Mouse (Mus musculus): Measurements from ENCODE around the gene Prn. TPM values are rescaled to one million over a fixed set of nuclear protein-coding genes. Genes with fewer than 3 reads are reported as not detected.

Gene Prn
- polyA plus RNA-seq (2015; fragmentation: Nextera tagmentation; extraction: Ambion mirVana) = not detected in 2 replicates

DNA sequence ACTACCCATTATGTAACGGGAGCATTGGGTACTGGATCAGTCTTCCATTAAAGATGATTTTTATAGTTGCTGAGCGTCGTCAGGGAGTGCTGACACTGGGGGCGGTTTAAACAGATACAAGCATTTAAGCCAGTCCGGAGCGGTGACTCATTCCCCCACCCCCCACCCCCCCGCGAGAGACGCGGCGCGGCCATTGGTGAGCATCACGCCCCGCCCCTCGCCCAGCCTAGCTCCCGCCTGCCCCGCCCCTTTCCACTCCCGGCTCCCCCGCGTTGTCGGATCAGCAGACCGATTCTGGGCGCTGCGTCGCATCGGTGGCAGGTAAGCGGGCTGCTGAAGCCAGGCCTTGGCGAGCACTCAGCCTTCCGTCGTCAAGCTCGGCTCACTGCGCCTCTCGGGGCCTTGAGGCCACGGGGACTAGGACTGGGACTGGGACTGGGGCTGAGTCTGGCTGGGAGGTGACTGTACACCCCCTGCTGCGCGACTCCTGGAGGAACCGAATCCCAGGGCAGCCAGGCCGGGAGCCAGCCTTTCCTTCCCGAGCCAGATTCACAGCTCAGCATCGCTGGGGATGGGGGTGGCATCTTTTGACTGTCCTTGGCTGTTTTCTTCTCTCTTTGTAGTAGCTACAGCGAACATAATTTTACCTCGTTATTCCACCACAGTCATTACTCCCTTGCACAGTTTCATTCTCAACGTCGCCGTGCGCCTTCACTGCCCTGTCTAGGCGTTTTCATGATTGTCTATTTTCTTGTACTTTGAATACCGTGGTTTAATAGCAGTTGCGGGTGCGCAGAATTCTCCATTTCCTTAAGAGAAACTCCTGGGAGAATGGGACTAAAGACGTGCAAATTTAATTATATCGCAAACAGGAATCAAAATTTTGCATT, at the start of gene Prn, which contains the start of gene Prnp:
TSS of gene Prn (plus strand) at position 275 of the 890 bp plus-strand sequence.
TSS of gene Prnp (plus strand) at position 246 of the 890 bp plus-strand sequence.
- H3K4me3 ChIP-seq = peak within 1 kb of the TSS; percentile 70
- H3K36me3 ChIP-seq (ENCODE audit: poor library complexity, severe bottlenecking) = peaks cover 5% of the 10 kb centered on the region; the same call in 1 of the 2 replicates
- no peaks in the 10 kb centered on the region for H3K9me3 ChIP-seq (replicated peaks)
- peak within 1 kb of the TSS; percentile 71 for H3K4me2 ChIP-seq
- H3K27ac ChIP-seq = peak within 1 kb of the TSS; percentile 93
- peak; percentile 95 for ATAC-seq
- H3K27me3 ChIP-seq = no peaks in the 10 kb centered on the region
- WGBS = 5% methylated on average over 52 of the region's 52 CpGs
- H3K4me1 ChIP-seq = peaks cover 34% of the 10 kb centered on the region
- H3K9ac ChIP-seq = peak within 1 kb of the TSS; percentile 89

DNA sequence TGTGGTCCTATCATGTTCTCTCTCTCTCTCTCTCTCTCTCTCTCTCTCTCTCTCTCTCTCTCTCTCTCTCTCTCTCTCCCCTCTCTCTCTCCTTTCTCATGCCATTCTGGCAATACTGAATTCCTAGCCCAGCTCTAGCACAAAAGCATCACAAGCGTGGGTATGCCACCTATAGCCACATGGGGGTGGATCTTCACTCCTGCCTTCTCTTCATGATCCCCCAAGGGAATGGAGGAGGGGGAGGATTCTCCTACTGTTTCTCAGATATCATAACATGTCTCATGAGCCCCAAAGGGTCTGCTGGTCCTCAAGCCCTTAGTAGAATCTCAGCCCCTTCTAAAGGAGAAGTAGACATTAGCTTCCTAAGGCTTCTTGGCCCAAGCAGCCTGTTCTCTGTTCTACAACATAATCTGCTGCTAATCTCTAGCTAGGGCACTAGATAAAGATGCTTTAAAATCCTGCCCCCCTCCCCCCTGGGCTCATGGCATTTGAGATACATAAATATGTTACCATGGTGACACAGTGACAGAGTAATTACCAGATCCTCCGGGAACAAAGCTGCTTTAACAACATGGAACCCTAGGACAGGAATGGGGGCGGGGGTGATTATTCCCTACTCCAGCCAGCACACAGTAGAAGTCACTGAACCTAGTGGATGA, 47.0 kb upstream of the Prn start:
- peak overlapping the region; percentile 77 for H3K27ac ChIP-seq
- peak; percentile 88 for ATAC-seq
- WGBS = 30% methylated on average over 3 of the region's 3 CpGs

DNA sequence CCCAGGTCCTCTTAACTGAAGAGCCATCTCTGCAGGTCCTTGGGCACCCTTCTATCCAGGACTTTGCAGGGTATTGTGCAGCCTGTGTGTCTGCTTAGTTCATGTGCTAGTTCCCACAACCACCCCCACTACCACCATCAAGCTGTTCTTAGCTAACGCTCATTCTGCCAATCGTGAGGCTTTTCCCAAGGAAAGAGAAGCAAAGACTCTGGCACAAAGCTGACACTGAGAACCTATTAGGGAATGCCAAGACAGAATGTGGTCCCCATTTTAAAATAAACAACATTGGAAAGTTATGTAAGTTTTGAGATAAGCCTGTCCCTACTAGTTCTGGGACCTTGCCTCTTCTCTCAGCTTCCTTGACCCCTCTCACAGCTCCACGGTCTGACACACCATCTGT, 46.3 kb upstream of the Prn start:
- Histone ChIP-seq H3K4me3 (no peak overlapping the region), H3K27me3 (no peaks in the 10 kb centered on the region), H3K9me3 (replicated peaks) (no peaks in the 10 kb centered on the region), H3K36me3 (ENCODE audit: poor library complexity, severe bottlenecking) (no peaks in the 10 kb centered on the region), H3K4me2 (no peak overlapping the region), H3K27ac (peak overlapping the region; percentile 77; the same call in 1 of the 2 replicates), H3K9ac (no peak overlapping the region), H3K4me1 (peaks cover 9% of the 10 kb centered on the region; the same call in 1 of the 2 replicates)
- 0 out of 2 replicates have a peak, but pooled peaks have one; percentile 31 for ATAC-seq
- WGBS = 72% methylated on average over 3 of the region's 3 CpGs

More for the DNA sequence above, 47.0 kb upstream of the Prn start:
- H3K9ac ChIP-seq = no peak overlapping the region
- H3K4me3 ChIP-seq = no peak overlapping the region
- no peaks in the 10 kb centered on the region for H3K27me3 ChIP-seq
- no peaks in the 10 kb centered on the region for H3K36me3 ChIP-seq (ENCODE audit: poor library complexity, severe bottlenecking)
- H3K4me2 ChIP-seq = no peak overlapping the region
- H3K4me1 ChIP-seq = peaks cover 9% of the 10 kb centered on the region; the same call in 1 of the 2 replicates
- no peaks in the 10 kb centered on the region for H3K9me3 ChIP-seq (replicated peaks)

DNA sequence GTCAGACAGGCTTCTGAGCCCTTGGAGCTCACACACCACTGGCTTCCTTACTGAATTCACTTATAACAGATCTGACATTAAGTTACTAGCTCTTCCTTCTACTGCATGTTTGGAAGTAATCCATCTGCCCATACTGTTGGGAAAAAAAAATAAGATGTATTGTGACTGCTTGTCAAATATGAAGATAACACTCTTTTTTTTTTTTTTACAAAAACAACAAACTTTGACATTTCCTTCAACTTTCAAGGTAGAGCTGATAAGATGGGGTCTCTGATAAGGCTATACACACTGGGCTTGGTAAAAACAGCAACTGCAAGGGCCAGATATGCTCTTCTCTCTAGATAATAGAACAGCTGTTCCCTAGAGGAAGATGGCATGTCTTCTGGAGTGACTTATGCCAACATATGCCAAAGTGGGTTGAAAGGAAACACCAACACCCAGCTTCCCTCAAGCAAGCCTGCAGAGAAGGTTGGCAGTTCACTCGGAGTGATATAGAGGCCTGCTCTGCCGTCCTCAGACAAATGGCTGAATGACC, 45.4 kb upstream of the Prn start:
- Histone ChIP-seq H3K4me3 (no peak overlapping the region), H3K36me3 (ENCODE audit: poor library complexity, severe bottlenecking) (no peaks in the 10 kb centered on the region), H3K27ac (no peak overlapping the region), H3K27me3 (no peaks in the 10 kb centered on the region), H3K4me1 (peaks cover 9% of the 10 kb centered on the region; the same call in 1 of the 2 replicates), H3K9ac (no peak overlapping the region), H3K9me3 (replicated peaks) (no peaks in the 10 kb centered on the region), H3K4me2 (no peak overlapping the region)
- no peak for ATAC-seq
- 95% methylated on average over 2 of the region's 2 CpGs for WGBS

DNA sequence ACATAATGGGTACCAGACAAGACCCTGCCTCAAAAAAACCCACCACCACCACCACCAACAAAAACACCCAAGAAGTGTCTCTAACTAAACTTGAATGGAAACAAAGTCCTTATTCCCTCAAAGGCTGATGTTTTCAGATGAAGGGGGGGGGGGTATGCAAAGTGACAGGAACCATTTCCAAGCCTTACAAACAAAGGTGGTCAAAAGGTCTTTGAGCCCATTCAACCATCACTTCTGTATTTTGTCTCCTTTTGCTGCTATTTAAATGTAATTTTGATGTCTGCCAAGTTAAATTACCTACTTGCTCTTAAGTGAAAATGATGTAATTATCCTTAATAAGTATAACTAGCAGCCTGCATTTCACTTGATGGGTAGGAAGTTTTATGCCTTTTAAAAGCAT, 43.1 kb upstream of the Prn start:
- Histone ChIP-seq H3K4me1 (peaks cover 9% of the 10 kb centered on the region; the same call in 1 of the 2 replicates), H3K9ac (no peak overlapping the region), H3K27ac (no peak overlapping the region), H3K4me3 (no peak overlapping the region), H3K4me2 (no peak overlapping the region), H3K36me3 (ENCODE audit: poor library complexity, severe bottlenecking) (no peaks in the 10 kb centered on the region), H3K27me3 (no peaks in the 10 kb centered on the region), H3K9me3 (replicated peaks) (no peaks in the 10 kb centered on the region)
- ATAC-seq = peak; percentile 42; the same call in 1 of the 2 replicates

DNA sequence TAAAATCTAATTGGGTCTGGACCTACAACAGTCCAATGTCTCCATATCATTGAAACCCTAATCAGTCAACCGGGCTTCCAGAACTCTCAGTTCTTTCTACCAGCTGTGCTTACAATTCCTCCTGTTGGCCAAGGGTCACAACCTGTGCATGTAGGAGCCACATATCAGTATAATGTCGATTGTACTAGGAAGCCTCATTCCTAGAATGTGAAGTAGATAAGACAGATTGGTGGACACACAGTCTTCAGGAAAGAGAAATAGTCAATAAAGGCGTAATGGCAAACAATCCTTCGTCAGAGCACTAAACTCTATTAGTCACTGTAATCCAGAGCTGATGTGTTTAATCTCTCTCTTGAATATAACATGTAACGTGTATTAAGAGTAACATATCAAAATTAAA, 40.8 kb upstream of the Prn start:
- H3K4me2 ChIP-seq = no peak overlapping the region
- H3K4me1 ChIP-seq = peaks cover 9% of the 10 kb centered on the region; the same call in 1 of the 2 replicates
- no peak for ATAC-seq
- no peaks in the 10 kb centered on the region for H3K9me3 ChIP-seq (replicated peaks)
- H3K27me3 ChIP-seq = no peaks in the 10 kb centered on the region
- no peak overlapping the region for H3K27ac ChIP-seq
- H3K36me3 ChIP-seq (ENCODE audit: poor library complexity, severe bottlenecking) = no peaks in the 10 kb centered on the region
- no peak overlapping the region for H3K9ac ChIP-seq
- 93% methylated on average over 5 of the region's 5 CpGs for WGBS
- H3K4me3 ChIP-seq = no peak overlapping the region

DNA sequence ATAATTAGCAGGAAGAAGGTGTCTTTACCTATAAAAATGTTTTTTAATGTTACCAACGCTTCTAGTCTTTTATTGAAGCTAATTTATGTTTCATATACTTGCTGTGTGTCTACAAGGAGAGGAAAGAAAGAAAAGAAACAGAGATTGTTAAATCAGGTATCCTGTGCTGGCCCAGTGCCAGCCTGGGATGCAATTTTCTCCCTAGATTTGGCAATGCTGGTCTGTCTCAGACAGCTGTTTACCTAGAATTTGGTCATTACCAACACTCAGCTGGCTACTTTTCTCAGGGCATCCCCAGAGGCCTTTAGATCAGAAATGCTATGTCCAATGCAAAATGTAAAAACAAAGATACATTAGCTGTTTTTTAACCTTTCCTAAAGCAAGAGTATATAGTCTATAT, 36.4 kb upstream of the Prn start:
- H3K36me3 ChIP-seq (ENCODE audit: poor library complexity, severe bottlenecking) = no peaks in the 10 kb centered on the region
- WGBS = 55% methylated on average over 1 of the region's 1 CpGs
- H3K4me3 ChIP-seq = no peak overlapping the region
- H3K27me3 ChIP-seq = no peaks in the 10 kb centered on the region
- no peak for ATAC-seq
- no peaks in the 10 kb centered on the region for H3K4me1 ChIP-seq
- no peak overlapping the region for H3K9ac ChIP-seq
- no peaks in the 10 kb centered on the region for H3K9me3 ChIP-seq (replicated peaks)
- no peak overlapping the region for H3K4me2 ChIP-seq
- no peak overlapping the region for H3K27ac ChIP-seq

DNA sequence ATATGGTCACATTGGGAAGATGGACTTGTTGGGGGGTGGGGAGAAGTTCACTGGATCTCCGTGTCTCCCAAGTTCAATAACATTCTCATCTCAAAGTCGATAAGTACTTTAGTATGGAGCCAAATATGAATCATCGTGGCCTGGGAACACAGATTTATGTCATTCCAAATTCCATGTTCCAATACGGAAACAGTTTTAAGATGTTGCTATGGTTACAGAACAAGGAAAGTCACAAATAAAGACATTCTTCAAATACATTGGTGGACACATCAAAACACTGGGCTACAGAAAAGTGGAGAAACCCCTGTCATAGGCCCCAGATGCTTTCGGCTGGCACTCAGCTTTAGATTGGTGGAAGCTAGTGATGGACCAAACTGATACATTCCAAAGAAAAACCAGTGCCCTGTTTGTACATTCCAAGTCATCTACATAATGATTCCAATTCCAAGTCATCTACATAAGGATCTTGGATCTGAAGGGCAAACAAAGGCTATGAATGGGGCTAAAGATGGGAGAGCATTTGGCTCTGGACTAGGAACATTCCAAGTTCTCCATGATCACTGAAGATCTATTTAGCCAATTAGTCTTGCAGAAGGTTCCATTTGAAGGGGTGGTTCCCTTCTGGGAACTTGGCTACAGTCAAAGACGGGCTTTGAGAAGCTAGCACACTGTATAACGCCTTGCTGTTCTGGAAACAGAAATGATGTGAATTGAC, 33.0 kb upstream of the Prn start:
- Histone ChIP-seq H3K4me2 (no peak overlapping the region), H3K9ac (no peak overlapping the region), H3K27me3 (no peaks in the 10 kb centered on the region), H3K27ac (no peak overlapping the region), H3K36me3 (ENCODE audit: poor library complexity, severe bottlenecking) (no peaks in the 10 kb centered on the region), H3K9me3 (replicated peaks) (no peaks in the 10 kb centered on the region), H3K4me3 (no peak overlapping the region), H3K4me1 (0 out of 2 replicates have a peak, but pooled peaks cover under 1% of the 10 kb centered on the region)
- 93% methylated on average over 7 of the region's 7 CpGs for WGBS
- no peak for ATAC-seq

DNA sequence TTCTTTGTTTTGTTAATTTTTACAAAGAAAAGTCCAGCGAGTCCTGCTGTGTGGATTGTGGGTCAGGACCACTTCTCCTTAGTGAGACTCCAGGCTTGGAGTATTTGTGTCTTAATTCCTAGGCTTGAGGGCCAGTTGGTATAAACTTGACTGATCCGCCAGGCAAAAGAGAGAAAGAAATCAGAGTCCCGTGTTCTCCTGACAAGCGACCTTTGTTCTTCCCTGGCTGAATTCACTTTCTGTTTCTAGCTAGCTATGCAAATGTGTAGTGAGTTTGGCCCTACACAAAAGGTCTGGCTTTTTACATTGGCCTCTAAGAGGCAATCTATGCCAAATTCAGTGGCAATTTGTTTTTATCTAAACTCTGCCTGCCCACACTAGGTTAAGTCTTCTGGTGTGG, 28.0 kb upstream of the Prn start:
- Histone ChIP-seq H3K9ac (no peak overlapping the region), H3K4me3 (no peak overlapping the region), H3K27me3 (no peaks in the 10 kb centered on the region), H3K9me3 (replicated peaks) (no peaks in the 10 kb centered on the region), H3K36me3 (ENCODE audit: poor library complexity, severe bottlenecking) (no peaks in the 10 kb centered on the region), H3K4me2 (no peak overlapping the region), H3K27ac (no peak overlapping the region), H3K4me1 (peaks cover 14% of the 10 kb centered on the region)
- no peak for ATAC-seq
- WGBS = 52% methylated on average over 4 of the region's 4 CpGs

DNA sequence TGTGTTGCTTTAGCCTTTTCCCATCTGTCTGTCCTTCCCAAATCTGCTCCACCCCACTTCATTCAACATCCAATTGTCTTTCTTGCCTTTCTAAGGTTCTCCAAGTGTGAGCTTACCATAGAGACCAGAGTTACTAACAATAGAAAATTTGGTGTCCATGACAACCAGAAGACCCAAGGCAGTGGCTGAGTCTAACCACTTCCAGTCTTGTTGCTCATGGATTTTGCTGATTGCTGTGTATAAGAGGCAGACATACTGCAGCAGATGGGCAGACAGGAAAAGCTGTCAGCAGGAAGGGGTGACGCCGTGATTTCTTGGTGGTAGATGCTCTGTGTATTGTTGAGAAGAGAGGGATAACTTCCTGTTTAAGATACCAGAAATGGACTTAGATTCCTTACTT, 26.6 kb upstream of the Prn start:
- ATAC-seq = peak; percentile 24; the same call in 1 of the 2 replicates
- H3K27me3 ChIP-seq = no peaks in the 10 kb centered on the region
- 68% methylated on average over 2 of the region's 2 CpGs for WGBS
- H3K4me3 ChIP-seq = no peak overlapping the region
- H3K27ac ChIP-seq = 0 out of 2 replicates have a peak overlapping the region, but pooled peaks have one; percentile 12
- no peaks in the 10 kb centered on the region for H3K9me3 ChIP-seq (replicated peaks)
- no peaks in the 10 kb centered on the region for H3K36me3 ChIP-seq (ENCODE audit: poor library complexity, severe bottlenecking)
- H3K9ac ChIP-seq = no peak overlapping the region
- H3K4me2 ChIP-seq = no peak overlapping the region
- H3K4me1 ChIP-seq = peaks cover 14% of the 10 kb centered on the region

DNA sequence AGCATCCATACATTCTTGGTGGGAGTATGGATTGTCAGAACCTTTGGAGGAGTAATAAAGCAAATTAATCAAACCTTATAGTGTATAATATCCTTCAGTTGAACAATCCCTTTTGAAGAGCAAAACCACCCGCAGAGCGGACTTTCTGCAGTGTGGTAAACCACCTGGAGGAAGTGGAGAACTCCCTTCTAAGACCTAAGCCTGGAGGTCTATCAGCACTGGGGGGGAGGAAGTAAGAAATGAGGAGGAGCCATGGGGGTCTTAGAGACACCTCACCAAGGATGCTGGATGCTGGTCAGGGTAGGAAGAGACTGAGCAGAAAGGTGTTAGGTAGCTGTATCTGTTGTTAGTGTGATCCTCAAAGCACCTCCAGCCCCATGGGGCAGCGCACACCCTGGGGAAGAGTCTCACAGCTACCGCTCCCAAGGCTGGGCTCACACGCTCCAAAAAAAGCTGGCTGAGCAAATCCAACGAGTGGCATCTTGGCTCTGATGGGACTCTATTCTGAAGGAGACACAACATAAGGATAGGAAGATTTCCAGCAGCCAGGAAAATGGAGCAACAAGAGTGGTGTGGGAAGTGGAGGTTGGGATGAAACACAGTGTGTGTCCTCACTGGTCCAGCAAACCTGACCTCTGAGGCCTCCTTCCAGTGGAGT, 23.1 kb upstream of the Prn start:
- H3K36me3 ChIP-seq (ENCODE audit: poor library complexity, severe bottlenecking) = no peaks in the 10 kb centered on the region
- no peak overlapping the region for H3K4me3 ChIP-seq
- no peaks in the 10 kb centered on the region for H3K27me3 ChIP-seq
- no peak overlapping the region for H3K27ac ChIP-seq
- H3K4me1 ChIP-seq = peaks cover 36% of the 10 kb centered on the region
- H3K9ac ChIP-seq = no peak overlapping the region
- ATAC-seq = no peak
- H3K4me2 ChIP-seq = no peak overlapping the region
- no peaks in the 10 kb centered on the region for H3K9me3 ChIP-seq (replicated peaks)
- 87% methylated on average over 6 of the region's 6 CpGs for WGBS
